Mouse (Mus musculus): ENCODE measurements at regions not wholly inside any gene's neighbourhood (a gene's known extent, or its start where the extent isn't known, plus 50 kb on each side); places are given as distances from the start of the nearest gene placed in this dataset.

GRCm38 (mm10) chr3:52555038-52555437 is 286.9 kb downstream of the Foxo1 start:
- DNase-seq (ENCODE audit: low spot score in 2 of 2): no peak

- no peak for DNase-seq (ENCODE audit: low spot score in 2 of 2)
These were observed 286.4 kb downstream of the Foxo1 start for GRCm38 (mm10) chr3:52554490-52554889.

GRCm38 (mm10) chr3:52548201-52548893 is 280.2 kb downstream of the Foxo1 start:
- no peak for DNase-seq (ENCODE audit: low spot score in 2 of 2)

- no peak for DNase-seq (ENCODE audit: low spot score in 2 of 2)
These were observed 277.9 kb downstream of the Foxo1 start for GRCm38 (mm10) chr3:52546035-52546434.

- no peak for DNase-seq (ENCODE audit: low spot score in 2 of 2)
These were observed 274.9 kb downstream of the Foxo1 start for GRCm38 (mm10) chr3:52543006-52543405.

GRCm38 (mm10) chr3:52540862-52541380 is 272.8 kb downstream of the Foxo1 start:
- no peak for DNase-seq (ENCODE audit: low spot score in 2 of 2)

GRCm38 (mm10) chr3:52539813-52540378 is 271.8 kb downstream of the Foxo1 start:
- no peak for DNase-seq (ENCODE audit: low spot score in 2 of 2)

GRCm38 (mm10) chr3:52538306-52538705 is 270.2 kb downstream of the Foxo1 start:
- no peak for DNase-seq (ENCODE audit: low spot score in 2 of 2)

- DNase-seq (ENCODE audit: low spot score in 2 of 2): no peak
These were observed 269.3 kb downstream of the Foxo1 start for GRCm38 (mm10) chr3:52537362-52537911.

GRCm38 (mm10) chr3:52535411-52536021 is 267.4 kb downstream of the Foxo1 start:
- no peak for DNase-seq (ENCODE audit: low spot score in 2 of 2)

GRCm38 (mm10) chr3:52534118-52534517 is 266.0 kb downstream of the Foxo1 start:
- no peak for DNase-seq (ENCODE audit: low spot score in 2 of 2)

GRCm38 (mm10) chr3:52531686-52532351 is 263.7 kb downstream of the Foxo1 start:
- DNase-seq (ENCODE audit: low spot score in 2 of 2): no peak

- DNase-seq (ENCODE audit: low spot score in 2 of 2): no peak
These were observed 262.4 kb downstream of the Foxo1 start for GRCm38 (mm10) chr3:52530406-52530970.

- no peak for DNase-seq (ENCODE audit: low spot score in 2 of 2)
These were observed 261.0 kb downstream of the Foxo1 start for GRCm38 (mm10) chr3:52529136-52529535.

- DNase-seq (ENCODE audit: low spot score in 2 of 2): no peak
These were observed 260.4 kb downstream of the Foxo1 start for GRCm38 (mm10) chr3:52528521-52528920.

- DNase-seq (ENCODE audit: low spot score in 2 of 2): no peak
These were observed 259.6 kb downstream of the Foxo1 start for GRCm38 (mm10) chr3:52527781-52528180.

- DNase-seq (ENCODE audit: low spot score in 2 of 2): no peak
These were observed 259.0 kb downstream of the Foxo1 start for GRCm38 (mm10) chr3:52527010-52527754.

GRCm38 (mm10) chr3:52522886-52523285 is 254.8 kb downstream of the Foxo1 start:
- no peak for DNase-seq (ENCODE audit: low spot score in 2 of 2)

- no peak for DNase-seq (ENCODE audit: low spot score in 2 of 2)
These were observed 252.4 kb downstream of the Foxo1 start for GRCm38 (mm10) chr3:52520609-52520947.

- peak in 1 of 2 experiments; percentile 30 for DNase-seq (ENCODE audit: low spot score in 2 of 2)
These were observed 251.9 kb downstream of the Foxo1 start for GRCm38 (mm10) chr3:52519910-52520608.

Data from layer of hippocampus, adult 18-20 months (tissue).